Mouse (Mus musculus) cerebellum, adult 2 months (tissue): ENCODE results near the gene Olfr508.

Experiments used
- CTCF ChIP-seq: fragments of 200-500 bp; IDR thresholded peaks from 2 replicates; pipeline ENCODE4 v1.5.1; 2011; ENCODE audit warnings: low read depth, mild to moderate bottlenecking, control low read depth, low read length, moderate library complexity, borderline replicate concordance; ENCODE audit not compliant: insufficient read depth
- POLR2A ChIP-seq: fragments of 200-500 bp; IDR thresholded peaks from 2 replicates; pipeline ENCODE4 v1.6.1; 2011; ENCODE audit warnings: low read length, control low read depth, borderline replicate concordance; ENCODE audit not compliant: insufficient read depth

- TF ChIP-seq POLR2A (no peak), CTCF (no peak)
These were observed at the start of gene Olfr508 for GRCm38 (mm10) chr7:108629694-108630093.
